Mouse (Mus musculus) midbrain, embryonic 14.5 days (tissue): ENCODE measurements around the gene Cdh24. TPM values are rescaled to one million over a fixed set of nuclear protein-coding genes. Genes with fewer than 3 reads are reported as not detected.

Experiments used
- ATAC-seq: fragments of 200-750 bp; cut with Nextera tagmentation; 2 replicates; pipeline ENCODE4 v1.8.0; 2017; ENCODE audit warnings: moderate number of reproducible peaks, moderate library complexity; ENCODE audit not compliant: low FRiP score, low TSS enrichment
- DNase-seq: peaks from one replicate; pipeline ENCODE4 v3.0.0-alpha.2; 2015
- H3K27ac ChIP-seq: fragments of 300-500 bp; sonication (generic); replicated peaks from 2 replicates; pipeline ENCODE4 v1.5.1; 2014; ENCODE audit warnings: mild to moderate bottlenecking, low read depth, low read length, moderate library complexity
- H3K27me3 ChIP-seq: fragments of 300-500 bp; sonication (generic); 2 replicates; pipeline ENCODE4 v1.6.1; 2014; ENCODE audit warnings: low read length, control low read depth, mixed read lengths; ENCODE audit not compliant: control insufficient read depth, insufficient read depth
- H3K36me3 ChIP-seq: fragments of 300-500 bp; sonication (generic); 2 replicates; pipeline ENCODE4 v1.6.1; 2014; ENCODE audit warnings: low read length, control low read depth; ENCODE audit not compliant: control insufficient read depth, insufficient read depth
- H3K4me1 ChIP-seq: fragments of 300-500 bp; sonication (generic); 2 replicates; pipeline ENCODE4 v1.6.1; 2014; ENCODE audit warnings: mild to moderate bottlenecking, antibody characterized with exemption, low read length, control low read depth; ENCODE audit not compliant: control insufficient read depth, insufficient read depth
- H3K4me2 ChIP-seq: fragments of 300-500 bp; sonication (generic); 2 replicates; pipeline ENCODE4 v1.6.1; 2014; ENCODE audit warnings: mild to moderate bottlenecking, low read length, moderate library complexity
- H3K4me3 ChIP-seq: fragments of 300-500 bp; sonication (generic); replicated peaks from 2 replicates; pipeline ENCODE4 v1.5.1; 2014; ENCODE audit warnings: low read depth, low read length
- H3K9ac ChIP-seq: fragments of 300-500 bp; sonication (generic); replicated peaks from 2 replicates; pipeline ENCODE4 v1.6.1; 2014; ENCODE audit warnings: mild to moderate bottlenecking, low read length, moderate library complexity
- H3K9me3 ChIP-seq: fragments of 300-500 bp; sonication (generic); 2 replicates; pipeline ENCODE4 v1.6.1; 2016; ENCODE audit warnings: low read length, control low read depth, mixed read lengths; ENCODE audit not compliant: control insufficient read depth
- WGBS: fragments of 180-500 bp; shearing (Covaris S2); extraction: QIAGEN DNeasy Blood & Tissue Kit; methylation state at CpG from one replicate; pipeline ENCODE4 v1.1.7; 2014; 5-methylcytosine and 5-hydroxymethylcytosine counted together
- microRNA counts: library from miRNA; unstranded; fragments of <30 nt; microRNA quantifications from one replicate; lab custom pipeline; 2016
- microRNA-seq: library from miRNA; unstranded; fragments of <30 nt; microRNA quantifications from one replicate; pipeline ENCODE4, GENCODE M21; 2016
- polyA plus RNA-seq: library from polyadenylated mRNA; unstranded; fragments of >200 nt; fragmentation: Nextera tagmentation; extraction: Ambion mirVana; gene quantifications from 2 replicates; pipeline ENCODE4 v1.2.1, GENCODE M21; 2014

Gene Cdh24
- polyA plus RNA-seq, 1 experiment from 2014 or later: 12.4 TPM

GRCm38 (mm10) chr14:54594631-54595414 is 46.3 kb downstream of the Cdh24 start:
- ATAC-seq: no peak
- H3K4me3 ChIP-seq: no peak overlapping the region
- H3K27ac ChIP-seq: no peak overlapping the region
- no peaks in the 10 kb centered on the region for H3K9me3 ChIP-seq
- no peaks in the 10 kb centered on the region for H3K4me1 ChIP-seq
- no peak for DNase-seq
- no peak overlapping the region for H3K9ac ChIP-seq
- WGBS: 68% methylated on average over 28 of the region's 28 CpGs
- peaks cover 17% of the 10 kb centered on the region; the same call in 1 of the 2 replicates for H3K36me3 ChIP-seq
- H3K4me2 ChIP-seq: no peak overlapping the region
- H3K27me3 ChIP-seq: no peaks in the 10 kb centered on the region

DNA sequence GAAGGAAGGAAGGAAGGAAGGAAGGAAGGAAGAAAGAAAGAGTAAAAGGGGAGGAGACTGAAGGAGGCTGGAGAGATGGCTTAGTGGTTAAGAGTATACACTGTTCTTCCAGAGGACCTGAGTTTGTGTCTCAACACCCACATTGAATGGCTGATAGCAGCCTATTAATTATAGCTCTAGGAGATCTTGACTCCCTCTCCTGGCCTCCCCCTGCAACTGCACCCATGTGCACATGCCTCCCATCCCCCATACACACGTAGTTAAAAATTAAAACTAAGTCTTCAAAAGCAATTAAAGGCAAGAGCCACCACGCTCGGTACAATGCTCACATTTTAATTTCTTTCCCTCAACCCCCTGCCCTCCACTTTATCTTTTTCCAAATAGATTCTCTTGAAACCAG is 47.1 kb downstream of the Cdh24 start:
- ATAC-seq: no peak
- H3K9me3 ChIP-seq: no peaks in the 10 kb centered on the region
- H3K9ac ChIP-seq: no peak overlapping the region
- H3K27me3 ChIP-seq: no peaks in the 10 kb centered on the region
- DNase-seq: no peak
- 89% methylated on average over 3 of the region's 3 CpGs for WGBS
- peaks cover 17% of the 10 kb centered on the region; the same call in 1 of the 2 replicates for H3K36me3 ChIP-seq
- H3K4me2 ChIP-seq: no peak overlapping the region
- no peak overlapping the region for H3K27ac ChIP-seq
- no peaks in the 10 kb centered on the region for H3K4me1 ChIP-seq
- H3K4me3 ChIP-seq: no peak overlapping the region

DNA sequence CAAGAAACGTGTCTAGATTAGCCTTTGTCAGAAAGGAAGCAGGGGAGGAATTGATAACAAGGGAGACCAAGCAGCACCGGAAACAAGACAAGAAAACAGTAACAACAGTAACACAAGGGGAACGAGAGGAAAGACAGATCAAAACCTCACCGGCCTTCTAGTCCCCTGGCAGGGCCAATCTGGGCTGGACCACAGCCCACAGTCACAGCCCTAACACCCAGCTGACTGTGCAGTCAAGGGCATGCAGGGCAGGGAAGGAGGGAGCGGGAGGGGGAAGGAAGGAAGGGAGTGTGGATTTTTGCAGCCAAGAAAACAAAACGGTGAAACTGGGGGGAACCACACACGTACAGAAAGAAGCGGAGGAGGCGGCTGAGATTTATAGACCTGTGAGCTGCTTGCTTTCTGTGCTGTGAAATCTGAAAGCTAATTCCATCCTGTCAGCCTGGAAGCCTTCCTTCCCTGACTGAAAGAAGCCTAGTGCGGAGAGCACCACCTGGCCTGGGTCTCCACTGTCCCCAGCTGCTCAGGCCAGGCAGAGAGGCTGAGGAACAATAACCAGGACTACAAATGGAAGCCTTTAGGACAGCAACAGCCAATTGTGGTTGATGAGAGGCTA is 48.7 kb downstream of the Cdh24 start:
- Histone ChIP-seq H3K9ac (no peak overlapping the region), H3K36me3 (peaks cover 17% of the 10 kb centered on the region; the same call in 1 of the 2 replicates), H3K4me3 (no peak overlapping the region), H3K9me3 (no peaks in the 10 kb centered on the region), H3K4me2 (no peak overlapping the region), H3K27me3 (no peaks in the 10 kb centered on the region), H3K27ac (peak overlapping the region; percentile 41; the same call in 1 of the 2 replicates), H3K4me1 (no peaks in the 10 kb centered on the region)
- no peak for DNase-seq
- 77% methylated on average over 10 of the region's 10 CpGs for WGBS
- no peak for ATAC-seq

DNA sequence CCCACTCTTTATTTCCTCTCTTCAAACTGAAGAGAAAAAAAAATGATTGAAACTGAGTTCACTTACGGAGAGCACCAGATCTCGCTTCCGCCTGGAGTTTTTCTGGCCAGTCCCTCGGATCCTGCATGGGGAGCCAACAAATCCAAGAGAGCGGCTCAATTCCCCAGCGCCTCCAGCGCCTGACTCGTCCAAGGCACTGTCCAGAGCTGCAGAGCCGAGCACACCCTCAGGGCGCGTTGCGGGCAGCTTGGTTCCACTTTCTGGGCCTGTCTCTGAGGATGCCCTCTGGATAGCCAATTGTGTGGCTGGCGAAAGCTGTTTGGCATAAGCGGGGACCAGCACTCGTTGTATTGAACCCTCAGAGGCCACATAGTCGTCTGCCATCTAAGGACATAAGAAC is 50.1 kb downstream of the Cdh24 start:
- no peak for DNase-seq
- Histone ChIP-seq H3K4me2 (no peak overlapping the region), H3K27me3 (no peaks in the 10 kb centered on the region), H3K9me3 (no peaks in the 10 kb centered on the region), H3K4me3 (no peak overlapping the region), H3K36me3 (peaks cover 17% of the 10 kb centered on the region; the same call in 1 of the 2 replicates), H3K4me1 (no peaks in the 10 kb centered on the region), H3K9ac (no peak overlapping the region), H3K27ac (no peak overlapping the region)
- ATAC-seq: no peak
- WGBS: 93% methylated on average over 16 of the region's 16 CpGs

- no peak overlapping the region for H3K4me2 ChIP-seq
- no peaks in the 10 kb centered on the region for H3K9me3 ChIP-seq
- DNase-seq (peak; percentile 81), ATAC-seq (peak; percentile 27; the same call in 1 of the 2 replicates)
- 46% methylated on average over 7 of the region's 7 CpGs for WGBS
- H3K36me3 ChIP-seq: peaks cover 17% of the 10 kb centered on the region
- H3K4me3 ChIP-seq: no peak overlapping the region
- H3K9ac ChIP-seq: no peak overlapping the region
- no peak overlapping the region for H3K27ac ChIP-seq
- H3K4me1 ChIP-seq: no peaks in the 10 kb centered on the region
- H3K27me3 ChIP-seq: no peaks in the 10 kb centered on the region
Measured at GRCm38 (mm10) chr14:54583681-54584338, 57.4 kb downstream of the Cdh24 start.

DNA sequence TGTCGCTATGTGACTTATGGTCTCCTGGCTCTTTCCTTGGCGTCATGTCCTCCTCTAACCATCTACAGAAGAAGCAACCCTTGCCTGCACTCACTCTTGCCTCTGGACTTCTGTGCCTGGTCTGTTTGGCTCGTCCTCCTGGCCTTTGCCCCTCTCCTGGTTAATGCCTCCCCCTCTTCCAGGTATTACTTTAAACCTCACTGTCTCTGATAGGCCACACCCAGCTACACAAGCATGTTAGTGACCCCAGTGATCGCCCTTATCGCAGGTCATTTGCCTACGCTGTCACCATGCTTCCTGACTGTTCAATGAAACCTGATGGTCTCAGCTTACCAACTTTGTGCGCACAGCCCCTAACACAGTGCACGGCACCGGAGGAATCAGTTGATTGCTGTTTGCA is 58.6 kb downstream of the Cdh24 start:
- 90% methylated on average over 9 of the region's 9 CpGs for WGBS

More for the DNA sequence above, 58.6 kb downstream of the Cdh24 start:
- Histone ChIP-seq H3K4me3 (no peak overlapping the region), H3K27me3 (0 out of 2 replicates have a peak, but pooled peaks cover under 1% of the 10 kb centered on the region), H3K36me3 (peaks cover 17% of the 10 kb centered on the region), H3K27ac (no peak overlapping the region), H3K9ac (no peak overlapping the region), H3K9me3 (no peaks in the 10 kb centered on the region), H3K4me2 (no peak overlapping the region), H3K4me1 (peaks cover 3% of the 10 kb centered on the region; the same call in 1 of the 2 replicates)
- DNase-seq (no peak), ATAC-seq (no peak)

MicroRNAs within 50 kb of the gene (microRNA counts, 519-probe panel; counts per million panel counts)
- microRNA mmu-miR-686 (lab: Ali Mortazavi, UCI): not detected

Small RNA genes within 50 kb of the gene (microRNA-seq; reads per million reads assigned to microRNA genes)
- gene Mir686 (not detected), gene Mir6948 (0.59 reads per million)

Other genes with a start within 250 kb of the Cdh24 start
- 3.5 and 4.0 TPM in 2 replicates for gene Slc7a7, start 223.6 kb downstream of the Cdh24 start, polyA plus RNA-seq
- 293 and 337 TPM in 2 replicates for gene Mrpl52, start 214.5 kb downstream of the Cdh24 start, polyA plus RNA-seq
- 36.2 and 58.5 TPM in 2 replicates for gene Mmp14, start 209.8 kb downstream of the Cdh24 start, polyA plus RNA-seq
- gene Lrp10, start 177.2 kb downstream of the Cdh24 start, polyA plus RNA-seq: 26.1 and 27.5 TPM in 2 replicates
- gene Rem2, start 165.3 kb downstream of the Cdh24 start, polyA plus RNA-seq: 37.2 and 44.6 TPM in 2 replicates
- gene Prmt5, start 123.8 kb downstream of the Cdh24 start, polyA plus RNA-seq: 76.9 and 92.5 TPM in 2 replicates
- 13.3 and 14.7 TPM in 2 replicates for gene Haus4, start 86.7 kb downstream of the Cdh24 start, polyA plus RNA-seq
- gene Ajuba, start 63.8 kb downstream of the Cdh24 start, polyA plus RNA-seq: 3.6 and 4.8 TPM in 2 replicates
- gene 4931414P19Rik, start 35.4 kb downstream of the Cdh24 start, polyA plus RNA-seq: 5.4 and 6.1 TPM in 2 replicates
- 409 and 454 TPM in 2 replicates for gene Psmb5, start 23.3 kb downstream of the Cdh24 start, polyA plus RNA-seq
- 0.18 TPM in 1 of 2 replicates, not detected in the other for gene Psmb11, start 19.9 kb downstream of the Cdh24 start, polyA plus RNA-seq
- gene Gm17606, start 412 bp downstream of the Cdh24 start, polyA plus RNA-seq: not detected in 2 replicates
- 74.0 and 79.1 TPM in 2 replicates for gene 1700123O20Rik, start 44.9 kb upstream of the Cdh24 start, polyA plus RNA-seq
- 128 and 143 TPM in 2 replicates for gene Acin1, start 45.6 kb upstream of the Cdh24 start, polyA plus RNA-seq
- gene Gm29776, start 57.5 kb upstream of the Cdh24 start, polyA plus RNA-seq: 0.20 TPM in 2 replicates
- not detected in 2 replicates for gene Cebpe, start 70.8 kb upstream of the Cdh24 start, polyA plus RNA-seq
- 5.7 and 7.6 TPM in 2 replicates for gene Slc7a8, start 140.6 kb upstream of the Cdh24 start, polyA plus RNA-seq
- gene Rnf212b, start 172.8 kb upstream of the Cdh24 start, polyA plus RNA-seq: not detected in 2 replicates
- 6.0 and 9.4 TPM in 2 replicates for gene Homez, start 229.6 kb upstream of the Cdh24 start, polyA plus RNA-seq
- 2.1 and 4.4 TPM in 2 replicates for gene Ppp1r3e, start 236.2 kb upstream of the Cdh24 start, polyA plus RNA-seq
- 5.5 and 5.8 TPM in 2 replicates for gene Bcl2l2, start 242.0 kb upstream of the Cdh24 start, polyA plus RNA-seq
- gene Gm20521, start 242.1 kb upstream of the Cdh24 start, polyA plus RNA-seq: not detected in 2 replicates